Mouse (Mus musculus) cerebellum, adult 2 months (tissue): ENCODE results near the gene Prkacb. TPM values are rescaled to one million over a fixed set of nuclear protein-coding genes. Genes with fewer than 3 reads are reported as not detected.

Source experiments
- DNase-seq, 2 experiments: peaks; one replicate each; pipeline ENCODE4 v3.0.0; 2021
- H3K27ac ChIP-seq: fragments of 200-500 bp; 2 replicates; pipeline ENCODE4 v1.5.1; 2012; ENCODE audit warnings: low read length, control low read depth, inconsistent platforms; ENCODE audit not compliant: insufficient read depth
- H3K27me3 ChIP-seq: fragments of 200-500 bp; 2 replicates; pipeline ENCODE4 v1.6.1; 2012; ENCODE audit warnings: inconsistent platforms, mild to moderate bottlenecking, low read length, moderate library complexity; ENCODE audit not compliant: control insufficient read depth, insufficient read depth
- H3K4me1 ChIP-seq: fragments of 200-500 bp; 2 replicates; pipeline ENCODE4 v1.6.1; 2011; ENCODE audit warnings: low read length; ENCODE audit not compliant: control insufficient read depth, insufficient read depth
- H3K4me3 ChIP-seq: fragments of 200-500 bp; replicated peaks from 2 replicates; pipeline ENCODE3; 2011; ENCODE audit warnings: mild to moderate bottlenecking, low read depth, low read length, control low read depth; ENCODE audit not compliant: insufficient read depth
- CTCF ChIP-seq: fragments of 200-500 bp; IDR thresholded peaks from 2 replicates; pipeline ENCODE4 v1.5.1; 2011; ENCODE audit warnings: low read depth, mild to moderate bottlenecking, control low read depth, low read length, moderate library complexity, borderline replicate concordance; ENCODE audit not compliant: insufficient read depth
- POLR2A ChIP-seq: fragments of 200-500 bp; IDR thresholded peaks from 2 replicates; pipeline ENCODE4 v1.6.1; 2011; ENCODE audit warnings: low read length, control low read depth, borderline replicate concordance; ENCODE audit not compliant: insufficient read depth
- WGBS: fragments of 180-500 bp; shearing (Covaris S2); methylation state at CpG from one replicate; pipeline ENCODE4 v1.1.7; 2018; 5-methylcytosine and 5-hydroxymethylcytosine counted together
- polyA plus RNA-seq: library from polyadenylated mRNA; depleted of rRNA; stranded (reverse); fragments of >200 nt; gene quantifications from 2 replicates; pipeline ENCODE4 v1.2.3, GENCODE M21; 2012

The Prkacb gene
- polyA plus RNA-seq, 1 experiment: 166 TPM

GRCm38 (mm10) chr3:146704099-146704498, 108.7 kb downstream of the Prkacb start:
- WGBS: 90% methylated on average over 4 of the region's 4 CpGs
- H3K4me3 ChIP-seq: no peak overlapping the region
- no peak overlapping the region for H3K27ac ChIP-seq
- no peak for DNase-seq
- TF ChIP-seq CTCF: no peak
- no peak for TF ChIP-seq POLR2A
- no peaks in the 10 kb centered on the region for H3K27me3 ChIP-seq
- no peaks in the 10 kb centered on the region for H3K4me1 ChIP-seq

DNA sequence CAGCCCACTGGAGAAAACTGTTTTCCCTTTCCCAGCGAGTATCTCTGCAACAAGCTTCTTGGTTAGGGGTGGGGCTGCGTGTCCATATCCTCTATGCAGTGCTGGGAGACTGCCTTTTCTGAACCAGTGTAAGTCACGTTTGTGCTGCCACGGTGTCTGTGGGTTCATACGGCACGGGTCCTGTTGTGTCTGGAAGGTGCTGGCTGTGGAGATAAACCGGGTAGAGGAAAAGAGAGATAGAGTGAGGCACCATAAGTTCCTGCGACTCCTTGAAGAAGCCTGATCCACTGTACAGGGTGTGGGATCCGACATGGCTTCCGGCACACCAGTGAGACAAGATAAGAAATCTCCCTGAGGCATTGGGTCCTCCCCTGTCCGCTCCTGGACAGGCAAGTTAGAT, 112.7 kb downstream of the Prkacb start:
- 84% methylated on average over 11 of the region's 11 CpGs for WGBS
- H3K4me1 ChIP-seq: no peaks in the 10 kb centered on the region
- TF ChIP-seq POLR2A: no peak
- no peak for TF ChIP-seq CTCF
- no peak overlapping the region for H3K27ac ChIP-seq
- no peak overlapping the region for H3K4me3 ChIP-seq
- no peaks in the 10 kb centered on the region for H3K27me3 ChIP-seq
- no peak for DNase-seq

DNA sequence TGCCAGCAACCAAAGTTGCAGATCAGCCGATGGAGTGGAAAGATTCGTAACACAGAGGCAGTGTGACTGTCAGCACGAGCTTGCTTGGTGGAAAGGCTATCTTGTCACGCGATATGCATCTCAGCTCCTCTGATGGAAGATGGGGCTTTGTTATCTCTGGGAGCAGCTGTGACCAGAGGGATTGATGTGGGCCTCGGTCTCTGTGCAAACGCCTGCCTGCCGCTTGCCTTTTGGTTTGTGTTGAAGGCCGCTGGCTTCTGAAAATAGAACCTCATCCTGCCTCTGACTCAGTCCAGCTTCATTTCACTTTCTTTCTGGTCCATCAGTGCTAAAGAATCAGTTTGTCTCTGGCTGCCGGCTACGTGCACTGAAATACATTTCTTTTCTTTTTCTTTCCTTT, 113.8 kb downstream of the Prkacb start:
- H3K4me1 ChIP-seq: no peaks in the 10 kb centered on the region
- no peaks in the 10 kb centered on the region for H3K27me3 ChIP-seq
- TF ChIP-seq CTCF: no peak
- no peak for TF ChIP-seq POLR2A
- no peak overlapping the region for H3K27ac ChIP-seq
- no peak overlapping the region for H3K4me3 ChIP-seq
- no peak for DNase-seq
- 50% methylated on average over 11 of the region's 11 CpGs for WGBS

DNA sequence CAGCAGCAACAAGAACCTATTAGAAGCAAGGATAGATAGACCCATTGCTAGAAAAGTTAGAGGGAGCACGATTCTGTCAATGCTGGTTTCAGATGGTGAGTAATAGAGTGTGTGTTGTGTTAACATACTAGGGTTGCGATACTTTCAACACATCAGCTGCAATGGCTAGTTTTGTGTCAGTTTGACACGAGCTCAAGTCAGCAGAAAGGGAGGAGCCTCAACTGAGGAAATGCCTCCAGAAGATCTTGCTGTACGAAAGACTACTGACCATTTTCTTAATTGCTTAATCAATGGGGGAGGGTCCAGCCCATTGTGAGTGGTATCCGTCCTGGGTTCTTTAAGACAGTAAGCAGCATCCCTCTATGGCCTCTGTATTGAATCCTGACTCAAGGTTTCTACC, 120.2 kb downstream of the Prkacb start:
- 83% methylated on average over 5 of the region's 5 CpGs for WGBS
- TF ChIP-seq CTCF: no peak
- no peak for TF ChIP-seq POLR2A
- Histone ChIP-seq H3K27ac (no peak overlapping the region), H3K4me1 (no peaks in the 10 kb centered on the region), H3K4me3 (no peak overlapping the region), H3K27me3 (no peaks in the 10 kb centered on the region)
- no peak for DNase-seq

- no peaks in the 10 kb centered on the region for H3K27me3 ChIP-seq
- DNase-seq: no peak
- no peak for TF ChIP-seq CTCF
- TF ChIP-seq POLR2A: no peak
- H3K4me3 ChIP-seq: no peak overlapping the region
- H3K27ac ChIP-seq: no peak overlapping the region
- 77% methylated on average over 4 of the region's 4 CpGs for WGBS
- no peaks in the 10 kb centered on the region; the same call in 1 of the 2 replicates for H3K4me1 ChIP-seq
These were observed 125.6 kb downstream of the Prkacb start for GRCm38 (mm10) chr3:146687121-146687725.

- H3K27ac ChIP-seq: no peak overlapping the region
- no peak overlapping the region for H3K4me3 ChIP-seq
- 86% methylated on average over 8 of the region's 8 CpGs for WGBS
- DNase-seq: no peak
- TF ChIP-seq POLR2A (no peak), CTCF (no peak)
- H3K27me3 ChIP-seq: no peaks in the 10 kb centered on the region
- no peaks in the 10 kb centered on the region; the same call in 1 of the 2 replicates for H3K4me1 ChIP-seq
These were observed 126.4 kb downstream of the Prkacb start for GRCm38 (mm10) chr3:146686428-146686827.

GRCm38 (mm10) chr3:146684811-146685675, 127.7 kb downstream of the Prkacb start, which contains the start of gene Samd13:
Samd13 (minus strand) TSS chr3:146685592.
- DNase-seq: peak; percentile 16 to 21
- no peak within 1 kb of the TSS for H3K27ac ChIP-seq
- peak within 1 kb of the TSS; percentile 58 for H3K4me3 ChIP-seq

More at GRCm38 (mm10) chr3:146684811-146685675, 127.7 kb downstream of the Prkacb start, which contains the start of gene Samd13:
- TF ChIP-seq POLR2A: no peak
- no peak for TF ChIP-seq CTCF
- no peaks in the 10 kb centered on the region for H3K27me3 ChIP-seq
- 3% methylated on average over 50 of the region's 50 CpGs for WGBS
- H3K4me1 ChIP-seq: no peaks in the 10 kb centered on the region; the same call in 1 of the 2 replicates
